Mouse (Mus musculus) cerebellum, adult 2 months (tissue): ENCODE data around the gene Pdgfa. TPM values are rescaled to one million over a fixed set of nuclear protein-coding genes. Genes with fewer than 3 reads are reported as not detected.

Experiments
- DNase-seq, 2 experiments: peaks; one replicate each; pipeline ENCODE4 v3.0.0; 2021
- H3K27ac ChIP-seq: fragments of 200-500 bp; 2 replicates; pipeline ENCODE4 v1.5.1; 2012; ENCODE audit warnings: low read length, control low read depth, inconsistent platforms; ENCODE audit not compliant: insufficient read depth
- H3K27me3 ChIP-seq: fragments of 200-500 bp; 2 replicates; pipeline ENCODE4 v1.6.1; 2012; ENCODE audit warnings: inconsistent platforms, mild to moderate bottlenecking, low read length, moderate library complexity; ENCODE audit not compliant: control insufficient read depth, insufficient read depth
- H3K4me1 ChIP-seq: fragments of 200-500 bp; 2 replicates; pipeline ENCODE4 v1.6.1; 2011; ENCODE audit warnings: low read length; ENCODE audit not compliant: control insufficient read depth, insufficient read depth
- H3K4me3 ChIP-seq: fragments of 200-500 bp; replicated peaks from 2 replicates; pipeline ENCODE3; 2011; ENCODE audit warnings: mild to moderate bottlenecking, low read depth, low read length, control low read depth; ENCODE audit not compliant: insufficient read depth
- CTCF ChIP-seq: fragments of 200-500 bp; IDR thresholded peaks from 2 replicates; pipeline ENCODE4 v1.5.1; 2011; ENCODE audit warnings: low read depth, mild to moderate bottlenecking, control low read depth, low read length, moderate library complexity, borderline replicate concordance; ENCODE audit not compliant: insufficient read depth
- POLR2A ChIP-seq: fragments of 200-500 bp; IDR thresholded peaks from 2 replicates; pipeline ENCODE4 v1.6.1; 2011; ENCODE audit warnings: low read length, control low read depth, borderline replicate concordance; ENCODE audit not compliant: insufficient read depth
- WGBS: fragments of 180-500 bp; shearing (Covaris S2); methylation state at CpG from one replicate; pipeline ENCODE4 v1.1.7; 2018; 5-methylcytosine and 5-hydroxymethylcytosine counted together
- polyA plus RNA-seq: library from polyadenylated mRNA; depleted of rRNA; stranded (reverse); fragments of >200 nt; gene quantifications from 2 replicates; pipeline ENCODE4 v1.2.3, GENCODE M21; 2012

Pdgfa gene
- polyA plus RNA-seq, 1 experiment, result 35.3 TPM

GRCm38 (mm10) chr5:138981921-138982320, 15.2 kb downstream of the Pdgfa start:
- 93% methylated on average over 9 of the region's 9 CpGs for WGBS
- TF ChIP-seq POLR2A (no peak), CTCF (no peak)
- Histone ChIP-seq H3K27ac (no peak overlapping the region), H3K27me3 (no peaks in the 10 kb centered on the region), H3K4me1 (no peaks in the 10 kb centered on the region), H3K4me3 (no peak overlapping the region)
- DNase-seq, result no peak

GRCm38 (mm10) chr5:138980608-138981007, 16.6 kb downstream of the Pdgfa start:
- H3K4me1 ChIP-seq, result no peaks in the 10 kb centered on the region
- WGBS, result 85% methylated on average over 9 of the region's 9 CpGs
- TF ChIP-seq CTCF, result no peak
- no peak for TF ChIP-seq POLR2A
- no peaks in the 10 kb centered on the region for H3K27me3 ChIP-seq
- no peak for DNase-seq
- H3K4me3 ChIP-seq, result no peak overlapping the region
- H3K27ac ChIP-seq, result no peak overlapping the region

GRCm38 (mm10) chr5:138979840-138980239, 17.3 kb downstream of the Pdgfa start:
- no peak for DNase-seq
- 83% methylated on average over 8 of the region's 8 CpGs for WGBS

GRCm38 (mm10) chr5:138977759-138978158, 19.4 kb downstream of the Pdgfa start:
- WGBS, result 15% methylated on average over 3 of the region's 3 CpGs
- H3K27ac ChIP-seq, result no peak overlapping the region
- no peak for DNase-seq
- no peaks in the 10 kb centered on the region for H3K4me1 ChIP-seq
- no peaks in the 10 kb centered on the region for H3K27me3 ChIP-seq
- TF ChIP-seq POLR2A (no peak), CTCF (no peak)
- no peak overlapping the region for H3K4me3 ChIP-seq

More at GRCm38 (mm10) chr5:138979840-138980239, 17.3 kb downstream of the Pdgfa start:
- Histone ChIP-seq H3K27ac (no peak overlapping the region), H3K4me3 (no peak overlapping the region), H3K27me3 (no peaks in the 10 kb centered on the region), H3K4me1 (no peaks in the 10 kb centered on the region)
- TF ChIP-seq POLR2A, result no peak
- TF ChIP-seq CTCF, result no peak

GRCm38 (mm10) chr5:138974911-138975485, 22.2 kb downstream of the Pdgfa start:
- TF ChIP-seq CTCF, result no peak
- no peak for TF ChIP-seq POLR2A
- H3K4me1 ChIP-seq, result no peaks in the 10 kb centered on the region
- no peak overlapping the region for H3K27ac ChIP-seq
- H3K27me3 ChIP-seq, result no peaks in the 10 kb centered on the region
- H3K4me3 ChIP-seq, result no peak overlapping the region
- 95% methylated on average over 8 of the region's 8 CpGs for WGBS
- DNase-seq, result no peak

GRCm38 (mm10) chr5:138973480-138973879, 23.7 kb downstream of the Pdgfa start:
- 63% methylated on average over 6 of the region's 6 CpGs for WGBS
- TF ChIP-seq CTCF (no peak), POLR2A (no peak)
- Histone ChIP-seq H3K27ac (no peak overlapping the region), H3K4me1 (no peaks in the 10 kb centered on the region), H3K4me3 (no peak overlapping the region), H3K27me3 (no peaks in the 10 kb centered on the region)
- no peak for DNase-seq

- H3K27me3 ChIP-seq, result no peaks in the 10 kb centered on the region
- no peak overlapping the region for H3K27ac ChIP-seq
These were observed 25.8 kb downstream of the Pdgfa start for GRCm38 (mm10) chr5:138971405-138971804.

GRCm38 (mm10) chr5:138970056-138970490, 27.1 kb downstream of the Pdgfa start:
- WGBS, result 12% methylated on average over 7 of the region's 7 CpGs
- TF ChIP-seq CTCF, result no peak
- TF ChIP-seq POLR2A, result no peak
- Histone ChIP-seq H3K4me3 (no peak overlapping the region), H3K27ac (no peak overlapping the region), H3K27me3 (no peaks in the 10 kb centered on the region), H3K4me1 (no peaks in the 10 kb centered on the region)
- DNase-seq, result no peak

More at GRCm38 (mm10) chr5:138971405-138971804, 25.8 kb downstream of the Pdgfa start:
- 89% methylated on average over 9 of the region's 9 CpGs for WGBS
- TF ChIP-seq POLR2A (no peak), CTCF (no peak)
- no peak for DNase-seq
- H3K4me3 ChIP-seq, result no peak overlapping the region
- H3K4me1 ChIP-seq, result no peaks in the 10 kb centered on the region
